Mouse (Mus musculus) heart, postnatal 10 days (tissue): ENCODE results near the gene Slc2a1. TPM values are rescaled to one million over a fixed set of nuclear protein-coding genes. Genes with fewer than 3 reads are reported as not detected.

ENCODE experiments used
- DNase-seq, 2 experiments: peaks; one replicate each; pipeline ENCODE4 v3.0.0; 2021
- intact Hi-C: fragments of 180-260 bp; cut with DNase I; formaldehyde crosslinking; loops from one replicate; pipeline ENCODE4 v1.15.1; 2025
- total RNA-seq, 2 experiments: library from RNA; stranded (reverse); gene quantifications; 2 replicates each; pipeline ENCODE4 v1.2.3; 2021

Slc2a1 gene
- total RNA-seq = 1 to 10 TPM; 5.1 to 7.7 TPM

DNA sequence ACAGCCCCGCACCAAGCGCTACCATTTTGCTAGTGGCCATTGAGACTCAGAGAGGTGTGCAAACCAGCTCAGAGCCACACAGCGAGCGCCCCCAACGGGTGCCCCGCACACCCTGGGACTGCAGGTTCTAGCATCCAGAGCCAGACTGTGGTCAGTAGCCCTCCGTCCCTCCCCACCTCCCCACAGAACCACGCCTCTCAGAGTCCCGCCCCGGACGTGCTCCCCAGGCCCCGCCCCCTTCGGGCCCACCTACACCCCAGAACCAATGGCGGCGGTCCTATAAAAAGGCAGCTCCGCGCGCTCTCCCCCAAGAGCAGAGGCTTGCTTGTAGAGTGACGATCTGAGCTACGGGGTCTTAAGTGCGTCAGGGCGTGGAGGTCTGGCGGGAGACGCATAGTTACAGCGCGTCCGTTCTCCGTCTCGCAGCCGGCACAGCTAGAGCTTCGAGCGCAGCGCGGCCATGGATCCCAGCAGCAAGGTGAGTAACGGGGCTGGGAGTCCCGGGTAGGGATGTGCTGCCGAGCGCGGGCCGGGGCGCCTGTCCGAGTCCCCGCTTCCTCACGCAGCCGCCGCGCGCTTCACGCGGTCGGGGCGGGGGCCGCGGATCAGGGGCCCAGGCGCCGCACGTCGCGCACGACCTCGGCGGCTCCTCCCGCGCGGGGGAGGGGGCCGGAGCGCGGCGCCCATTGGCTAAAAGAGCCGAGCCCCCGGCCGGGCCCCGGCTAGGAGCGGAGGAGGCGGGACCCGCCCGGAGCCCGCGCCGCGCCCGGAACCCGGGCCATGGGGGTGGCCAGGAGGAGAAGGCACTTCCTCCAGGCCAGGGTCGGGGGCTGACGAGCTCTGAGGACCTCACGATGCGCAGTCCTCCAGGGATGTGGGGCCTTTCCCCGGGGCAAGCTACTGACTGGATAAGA is at the start of gene Slc2a1:
TSS of gene Slc2a1 (plus strand) at position 217 of the 914 bp plus-strand sequence.
- intact Hi-C loops = no loop called here

DNA sequence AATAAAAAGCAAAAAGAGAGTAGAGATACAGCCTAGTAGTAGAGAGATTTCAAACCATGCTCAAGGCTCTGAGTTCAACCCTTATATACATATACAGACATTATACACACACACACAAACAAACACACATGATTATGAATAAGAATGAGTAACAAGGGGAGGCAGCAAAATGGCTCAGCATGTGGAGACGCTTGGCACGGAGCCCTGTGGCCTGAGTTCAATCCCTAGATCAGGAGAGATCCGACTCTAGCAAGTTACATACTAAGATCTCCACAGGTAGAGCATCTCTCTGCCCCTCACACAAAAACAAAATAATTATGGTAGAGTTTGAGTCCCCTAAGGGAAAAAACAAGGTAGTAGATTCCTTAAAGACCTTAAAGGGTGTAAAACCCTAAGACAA is 41.7 kb upstream of the Slc2a1 start:
- DNase-seq = no peak
- intact Hi-C loops = no loop called here

More for the DNA sequence above, at the start of gene Slc2a1:
- peak; percentile 88 to 89 for DNase-seq

DNA sequence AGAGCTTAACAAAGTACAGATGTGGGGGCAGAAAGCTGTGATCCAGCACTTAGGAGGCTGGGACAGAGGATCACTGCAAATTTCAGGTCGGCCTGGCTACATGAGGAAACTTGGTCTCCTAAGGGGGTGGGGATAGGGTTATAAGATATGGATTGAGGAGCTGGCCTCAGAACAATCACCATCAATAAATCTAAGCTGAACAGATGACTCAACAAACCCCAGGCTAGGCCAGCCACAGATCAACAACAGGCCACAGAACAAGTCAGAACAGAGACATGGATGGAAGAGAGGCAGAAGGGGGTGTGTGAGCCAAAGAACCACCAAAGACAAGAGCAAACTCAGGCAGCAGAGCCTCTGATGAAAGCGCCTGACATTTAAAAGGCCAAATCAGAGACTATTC is 41.3 kb upstream of the Slc2a1 start:
- no peak for DNase-seq
- intact Hi-C loops = no loop called here

DNA sequence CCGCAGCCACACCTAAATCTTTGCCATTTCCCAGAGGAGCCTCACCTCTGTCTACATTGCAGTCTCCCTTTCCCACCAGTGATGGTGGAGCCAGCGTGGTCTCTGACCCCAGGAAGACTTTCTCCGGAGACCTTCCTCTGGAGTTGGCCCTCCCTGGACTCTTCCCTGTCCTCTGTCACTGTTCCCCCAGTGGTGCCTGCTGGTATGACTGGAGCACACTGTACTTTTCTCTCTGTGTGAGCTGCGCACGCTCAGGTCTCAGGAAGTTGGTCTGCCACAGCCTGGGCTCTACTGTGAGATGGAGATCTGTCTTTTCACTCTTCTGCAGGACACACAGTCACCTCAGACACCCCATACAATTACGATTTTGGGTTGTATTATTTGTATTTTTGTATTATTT is 39.6 kb upstream of the Slc2a1 start:
- DNase-seq = peak in 1 of 2 experiments; percentile 9
- intact Hi-C loops = no loop called here

DNA sequence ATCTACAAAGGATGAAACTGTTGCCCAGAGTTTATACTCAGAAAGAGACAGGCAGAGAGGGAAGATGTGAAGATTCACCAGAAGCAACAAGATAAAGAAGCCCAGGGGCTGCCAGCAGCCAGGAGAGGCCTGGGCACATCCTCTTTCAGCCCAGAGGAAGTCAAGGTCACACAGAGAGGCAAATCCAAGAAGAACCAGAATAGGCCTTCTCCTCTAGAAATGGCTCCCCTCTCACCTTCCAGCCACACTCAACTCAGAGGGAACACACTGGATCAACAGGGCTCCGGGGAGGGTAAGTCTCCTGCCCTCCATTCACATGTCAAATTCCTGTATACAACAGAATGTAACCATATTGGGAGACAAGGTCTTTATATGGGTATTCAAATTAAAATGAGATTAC is 38.3 kb upstream of the Slc2a1 start:
- DNase-seq = no peak
- intact Hi-C loops = no loop called here

DNA sequence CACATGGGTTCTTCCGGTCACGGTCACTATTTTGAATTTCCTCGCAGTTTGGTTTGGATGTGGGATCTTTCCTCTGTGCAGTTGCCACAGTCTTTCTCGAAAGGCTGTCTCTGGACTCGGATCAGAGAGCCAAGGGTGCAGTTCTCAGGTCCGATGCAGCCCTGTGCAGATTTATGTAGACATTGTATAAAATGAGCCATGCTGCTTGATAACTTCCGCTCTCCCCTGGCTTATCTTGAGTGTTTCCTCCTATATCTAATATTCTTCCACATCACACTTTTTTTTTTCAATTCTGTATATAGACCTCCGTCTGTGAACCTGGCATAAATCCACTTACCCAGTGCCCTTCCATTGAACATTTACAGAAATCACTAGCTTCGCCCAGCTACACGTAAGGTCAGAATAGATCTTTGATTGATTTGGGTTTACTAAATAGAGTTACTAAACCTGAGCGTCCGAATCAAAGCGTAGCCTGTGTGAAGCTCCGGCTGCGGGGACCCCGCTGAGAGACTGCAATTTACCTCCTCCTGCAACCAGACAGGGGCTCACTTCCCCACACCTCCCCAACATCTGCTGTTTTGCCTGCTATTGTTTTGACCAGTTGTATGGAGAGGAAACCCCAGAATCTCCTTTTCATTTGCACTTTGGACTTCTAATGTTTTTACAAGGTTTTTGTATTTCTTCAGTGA is 37.4 kb upstream of the Slc2a1 start:
- intact Hi-C loops = no loop called here
- DNase-seq = no peak

DNA sequence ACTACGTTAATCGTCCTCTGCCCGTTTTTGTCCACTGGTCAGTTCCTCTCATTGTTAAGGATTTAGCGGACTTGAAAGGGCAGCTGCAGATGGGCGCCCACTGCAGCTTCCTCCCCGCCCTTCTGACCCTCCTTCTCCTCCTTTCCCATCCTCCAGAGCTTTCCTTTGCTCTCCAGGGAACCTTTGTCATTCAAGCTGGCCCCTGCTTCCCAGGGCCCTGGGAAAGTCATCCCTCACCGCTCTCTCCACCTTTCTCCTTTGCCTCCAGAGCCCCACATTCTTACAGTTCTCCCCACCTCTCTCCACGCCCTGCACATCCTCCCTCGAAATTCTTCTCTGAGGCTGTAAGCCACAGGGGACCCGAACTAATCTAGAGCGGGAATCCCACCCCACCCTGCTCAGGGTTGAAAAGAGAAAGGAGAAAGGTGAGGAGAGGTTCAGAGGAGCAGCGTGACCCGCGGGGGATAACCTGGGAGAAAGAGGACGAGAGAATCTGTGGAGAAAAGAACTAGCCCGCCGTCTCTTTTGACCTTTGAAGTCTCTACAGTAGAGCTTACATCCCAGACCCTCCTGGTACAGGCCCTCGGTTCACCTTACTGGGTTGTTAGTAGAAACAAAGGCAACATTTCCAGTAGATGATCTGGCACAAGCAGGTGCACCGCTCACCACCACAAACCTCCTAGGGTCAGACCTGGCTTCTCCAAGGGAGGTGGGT is 36.7 kb upstream of the Slc2a1 start:
- intact Hi-C loops = no loop called here
- no peak for DNase-seq

DNA sequence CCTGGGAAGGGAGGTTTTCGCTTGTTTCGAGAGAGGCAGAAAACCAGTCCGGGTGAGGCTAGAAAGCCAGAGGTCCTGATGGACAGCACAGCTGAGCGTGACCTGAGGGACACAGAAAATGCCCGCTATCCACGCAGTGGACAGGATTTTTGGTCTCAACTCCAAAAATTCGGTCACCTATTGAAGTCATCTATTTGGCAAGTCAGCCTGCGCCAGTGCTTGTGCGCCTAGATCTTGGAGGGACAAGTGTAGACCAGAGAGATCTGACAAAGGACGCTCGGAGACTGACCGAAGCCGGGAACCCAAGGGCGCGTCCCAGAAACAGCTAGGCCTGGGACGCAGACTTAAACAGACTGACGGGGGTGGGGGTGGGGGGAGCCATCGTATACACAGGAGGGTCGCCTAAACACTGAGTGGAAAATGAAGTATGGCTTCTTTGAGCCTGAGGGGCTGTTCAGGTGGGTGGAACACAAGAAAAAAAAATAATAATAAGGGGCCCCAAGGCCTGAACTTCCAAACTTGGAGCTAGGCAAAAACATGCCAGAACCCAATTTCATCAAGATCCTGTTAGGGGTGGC is 36.1 kb upstream of the Slc2a1 start:
- intact Hi-C loops = no loop called here
- DNase-seq = no peak

DNA sequence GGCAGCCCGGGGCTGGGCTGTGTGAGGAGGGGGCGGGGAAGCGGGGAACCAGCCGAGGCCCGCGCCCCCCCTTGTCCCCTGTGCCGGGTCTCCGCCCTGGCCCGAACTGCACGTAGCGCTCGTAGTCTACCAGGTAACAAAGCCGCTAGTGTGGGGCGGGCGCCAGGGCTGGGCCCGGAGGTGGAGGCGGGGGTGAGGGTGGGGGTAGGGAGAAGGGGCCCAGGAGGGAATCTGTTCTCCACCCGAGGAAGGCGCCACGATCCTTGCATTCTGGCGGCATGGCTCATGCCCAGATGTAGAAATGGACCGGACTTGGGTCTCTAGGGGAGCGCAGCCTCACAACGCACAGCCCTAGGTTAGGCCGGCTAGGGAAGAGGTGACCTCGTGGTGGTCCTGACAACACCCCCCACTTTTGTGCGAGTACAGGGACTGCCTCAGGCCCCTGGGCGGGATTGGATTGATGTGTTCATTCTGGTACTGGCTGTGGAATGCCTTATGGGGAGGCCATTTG is 35.5 kb upstream of the Slc2a1 start:
- intact Hi-C loops = no loop called here
- DNase-seq = no peak

DNA sequence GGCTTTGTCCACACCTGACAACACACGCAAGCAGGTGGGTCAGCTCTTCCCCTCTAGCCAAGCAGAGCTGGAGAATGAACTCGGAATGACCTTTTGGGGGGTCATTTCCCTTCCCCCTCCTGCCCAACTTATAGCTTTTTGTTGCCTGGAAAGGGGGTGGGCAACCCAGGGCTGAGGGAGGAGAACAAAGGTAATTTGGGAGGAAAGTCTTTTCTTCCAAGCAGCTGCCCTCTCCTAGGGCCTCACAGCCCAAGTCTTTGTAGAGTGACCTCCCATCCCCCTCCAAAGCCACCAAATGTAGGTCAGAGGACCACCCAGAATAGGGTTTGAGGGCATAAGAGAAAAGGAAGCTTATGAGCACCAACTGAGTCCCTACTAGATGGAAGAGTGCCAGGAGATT is 34.9 kb upstream of the Slc2a1 start:
- intact Hi-C loops = no loop called here
- no peak for DNase-seq

DNA sequence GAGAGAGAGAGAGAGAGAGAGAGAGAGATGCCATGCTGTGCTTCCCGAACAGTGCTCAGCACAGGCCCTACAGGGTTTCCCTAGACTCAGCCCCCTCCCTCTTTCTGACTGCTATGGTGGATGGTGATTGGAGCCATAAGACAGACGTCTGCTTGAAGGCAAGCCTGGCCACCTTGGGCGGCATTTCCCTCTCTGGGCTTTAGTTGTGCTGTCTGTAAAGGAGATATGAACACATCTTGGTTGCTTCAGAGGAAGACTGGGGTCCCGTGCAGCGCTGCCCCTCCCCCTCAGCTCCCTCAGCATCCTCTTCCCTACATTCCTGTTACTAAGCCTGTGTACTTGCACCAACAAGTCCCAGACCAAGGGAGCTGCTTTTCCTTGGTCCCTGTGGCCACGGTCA is 33.9 kb upstream of the Slc2a1 start:
- intact Hi-C loops = no loop called here
- DNase-seq = no peak

DNA sequence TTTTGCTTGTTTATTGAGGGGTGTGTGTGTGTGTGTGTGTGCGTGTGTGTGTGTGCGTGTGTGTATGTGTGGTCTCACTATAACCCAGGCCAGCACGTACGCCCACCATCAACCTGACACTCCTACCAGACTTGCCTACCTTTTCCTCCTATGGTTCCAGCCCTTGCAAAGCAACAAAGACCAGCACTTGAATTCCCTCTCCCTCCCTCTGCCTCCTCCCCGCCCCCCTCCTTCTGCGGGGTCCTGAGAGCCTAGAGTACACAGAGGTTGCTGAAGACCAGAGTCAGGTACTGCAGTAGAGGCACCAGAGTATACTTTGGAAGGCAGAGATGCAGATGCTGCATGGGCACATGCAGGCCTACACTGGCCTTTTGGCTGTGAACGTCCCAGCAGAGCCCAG is 33.2 kb upstream of the Slc2a1 start:
- intact Hi-C loops = no loop called here
- no peak for DNase-seq

DNA sequence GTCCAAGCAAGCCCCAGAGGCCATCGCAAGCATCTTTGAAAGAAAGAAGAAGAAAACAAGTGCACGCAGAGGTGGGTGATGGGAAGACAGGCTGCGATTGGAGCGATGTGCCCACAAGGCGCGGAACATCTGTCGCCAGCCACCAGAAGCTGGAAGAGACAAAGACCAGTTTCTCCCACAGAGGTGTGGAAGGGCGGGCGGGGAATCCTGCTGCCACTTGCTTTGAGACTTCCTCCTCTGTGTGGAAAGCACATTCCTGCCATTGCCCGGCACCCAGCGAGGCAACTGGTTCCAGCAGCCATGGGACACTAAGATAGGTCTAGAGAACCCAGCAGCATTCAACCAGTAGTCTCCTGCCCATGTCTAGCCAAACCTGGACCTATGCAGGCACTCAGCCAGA is 32.2 kb upstream of the Slc2a1 start:
- intact Hi-C loops = no loop called here
- peak in 1 of 2 experiments; percentile 9 for DNase-seq

DNA sequence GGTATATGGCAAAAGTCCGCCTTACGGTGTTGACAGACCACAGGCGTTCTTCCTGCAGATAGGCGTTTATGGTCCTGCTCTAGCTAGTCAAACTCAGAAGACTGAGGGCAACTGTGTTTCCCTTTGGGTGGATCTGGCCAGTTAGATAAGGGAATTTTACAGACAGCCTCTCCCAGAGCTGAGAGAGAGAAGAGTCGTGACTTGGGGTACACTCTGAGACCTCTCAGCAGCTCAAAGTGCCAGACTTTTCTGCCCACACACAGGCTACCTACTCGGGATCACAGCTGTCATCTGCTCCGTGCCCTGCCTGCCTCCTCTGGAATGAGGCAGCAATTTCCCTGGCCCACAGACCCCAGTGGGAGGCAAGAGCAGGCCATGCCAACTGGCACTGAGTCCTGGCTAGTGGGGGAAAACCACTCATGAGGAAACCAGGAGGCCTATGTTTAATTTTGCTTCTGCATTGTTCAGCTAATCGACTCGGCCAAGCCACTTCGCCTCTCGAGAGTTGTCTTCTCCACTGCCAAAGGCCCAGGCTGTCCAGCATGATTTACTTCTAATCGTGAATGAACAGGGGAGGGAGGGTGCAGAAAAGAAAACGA is 31.3 kb upstream of the Slc2a1 start:
- intact Hi-C loops = no loop called here

DNA sequence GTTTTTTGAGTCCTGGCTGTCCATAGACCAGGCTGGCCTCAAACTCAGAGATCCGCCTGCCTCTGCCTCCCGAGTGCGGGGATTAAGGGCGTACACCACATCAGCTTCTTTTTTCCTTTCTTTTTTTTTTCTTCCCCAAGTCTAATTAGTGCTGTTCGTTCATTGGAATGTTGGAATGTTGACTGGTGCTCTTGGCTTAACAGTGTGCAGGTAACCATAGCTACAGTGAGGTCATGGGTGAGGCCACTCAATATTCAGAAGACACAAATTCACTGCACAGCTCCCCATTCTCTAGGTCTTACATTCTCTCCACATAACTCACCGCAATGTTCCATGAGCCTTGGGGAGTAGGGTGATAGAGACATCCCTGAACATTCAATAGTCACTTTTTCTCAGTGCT is 28.6 kb upstream of the Slc2a1 start:
- DNase-seq = no peak
- intact Hi-C loops = no loop called here

More for the DNA sequence above, 31.3 kb upstream of the Slc2a1 start:
- peak; percentile 52 to 68 for DNase-seq

DNA sequence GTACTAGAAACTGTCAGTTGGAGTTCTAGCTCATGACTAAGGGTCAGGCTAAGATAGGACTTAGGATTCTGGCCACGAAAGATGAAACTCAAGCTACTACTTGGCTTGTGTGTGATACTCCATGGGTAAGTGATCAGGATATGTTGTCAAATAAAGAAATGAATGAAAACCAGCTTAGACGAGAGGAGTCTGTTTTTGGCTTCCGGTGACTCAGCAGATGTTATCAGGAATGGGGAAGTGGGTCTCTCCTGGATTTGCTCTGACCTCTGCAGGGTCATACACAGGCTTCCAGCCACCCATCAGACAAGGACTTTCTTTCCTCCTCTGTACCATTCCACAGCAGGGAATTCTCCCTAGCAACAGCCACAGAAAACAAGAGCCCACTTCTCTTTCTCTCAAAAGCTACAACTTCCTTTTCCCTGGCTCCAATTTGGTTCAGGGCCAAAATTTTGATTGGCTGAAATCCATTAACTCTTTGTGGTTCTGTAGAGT is 25.7 kb upstream of the Slc2a1 start:
- intact Hi-C loops = no loop called here
- no peak for DNase-seq

DNA sequence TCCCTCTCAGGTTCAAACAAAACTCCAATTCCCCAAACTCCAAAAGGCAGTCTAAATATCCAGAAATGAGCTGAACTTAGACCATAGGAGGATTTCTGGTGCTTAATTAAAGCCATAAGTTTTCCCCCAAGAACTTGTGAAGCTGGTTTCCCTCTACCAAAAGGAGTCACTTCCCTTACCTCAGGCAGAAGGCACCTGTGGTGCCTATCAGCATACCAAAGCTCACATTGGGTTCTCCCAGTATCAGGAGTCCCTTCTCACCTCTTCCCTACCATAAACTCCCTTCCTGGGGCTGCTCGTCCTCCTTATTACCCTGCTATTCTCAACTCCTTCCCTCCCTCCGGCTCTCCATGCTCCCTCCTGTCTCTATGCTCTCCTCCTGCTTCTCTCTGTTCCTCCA is 20.1 kb upstream of the Slc2a1 start:
- DNase-seq = no peak
- intact Hi-C loops = no loop called here

DNA sequence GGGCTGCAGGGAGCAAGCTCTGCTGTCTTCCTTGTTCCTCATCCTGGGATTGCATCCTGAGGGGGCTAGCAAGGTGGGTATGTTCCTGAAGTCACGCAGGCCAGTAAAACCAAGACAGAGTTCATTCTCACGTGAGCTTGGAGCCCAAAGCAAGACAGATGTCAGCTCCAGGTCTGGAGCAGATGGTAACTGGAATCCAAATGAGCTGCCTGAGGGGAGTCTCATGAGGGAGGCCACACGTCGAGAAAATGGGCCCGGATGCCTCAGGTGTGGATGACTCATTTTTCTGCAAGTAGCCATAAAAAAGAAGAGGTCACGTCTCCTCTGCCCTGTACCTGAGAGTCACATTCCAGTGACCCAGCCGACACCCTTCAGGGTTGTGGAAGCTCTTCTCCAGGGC is 14.6 kb upstream of the Slc2a1 start:
- intact Hi-C loops = no loop called here
- DNase-seq = no peak

DNA sequence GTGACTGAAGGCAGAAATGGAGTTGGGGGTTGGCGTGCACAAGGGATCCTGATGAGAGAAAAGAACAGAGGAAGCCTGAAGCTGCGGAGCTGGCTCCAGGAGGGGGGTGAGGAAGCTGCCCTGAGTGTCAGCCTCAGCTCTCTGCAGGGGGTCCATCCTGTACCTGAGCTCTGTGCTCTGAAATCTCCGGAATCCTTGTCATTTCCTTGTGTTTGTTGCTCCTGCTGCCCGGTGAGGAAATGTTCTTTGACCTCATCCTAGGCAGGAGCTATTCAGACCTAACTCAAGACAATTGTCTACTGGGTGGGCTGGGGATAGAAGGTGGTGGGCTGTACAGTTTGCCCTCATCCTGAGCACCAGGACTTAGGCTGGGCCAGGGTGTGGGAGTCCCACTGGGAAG is 13.5 kb upstream of the Slc2a1 start:
- intact Hi-C loops = no loop called here
- no peak for DNase-seq

DNA sequence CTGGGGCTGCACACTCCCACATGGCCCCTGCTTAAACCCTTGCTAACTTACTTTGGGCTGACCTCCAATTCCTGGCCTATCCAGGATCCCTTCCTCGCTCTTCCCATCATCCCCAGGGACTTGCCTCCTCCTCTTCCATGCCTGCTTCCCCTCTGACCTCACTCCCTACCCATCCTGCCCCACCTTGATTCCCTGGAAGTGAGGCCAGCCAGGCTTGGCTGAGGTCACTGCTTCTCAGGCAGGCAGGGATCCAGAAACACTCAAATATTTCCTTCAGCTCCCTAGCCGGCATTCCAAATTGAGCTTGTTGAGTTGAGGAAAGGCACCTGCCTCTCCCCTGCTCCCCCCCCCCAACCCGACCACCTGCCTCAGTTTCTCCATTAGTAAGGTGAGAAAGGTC is 12.1 kb upstream of the Slc2a1 start:
- intact Hi-C loops = no loop called here

More for the DNA sequence above, 12.1 kb upstream of the Slc2a1 start:
- DNase-seq = peak; percentile 39 to 51
